Mouse (Mus musculus): Measurements from ENCODE around the gene Mfsd2a. TPM values are rescaled to one million over a fixed set of nuclear protein-coding genes. Genes with fewer than 3 reads are reported as not detected.

Mfsd2a gene
- total and polyA plus RNA-seq, 3 experiments = 0.11 TPM; not detected in 2

DNA sequence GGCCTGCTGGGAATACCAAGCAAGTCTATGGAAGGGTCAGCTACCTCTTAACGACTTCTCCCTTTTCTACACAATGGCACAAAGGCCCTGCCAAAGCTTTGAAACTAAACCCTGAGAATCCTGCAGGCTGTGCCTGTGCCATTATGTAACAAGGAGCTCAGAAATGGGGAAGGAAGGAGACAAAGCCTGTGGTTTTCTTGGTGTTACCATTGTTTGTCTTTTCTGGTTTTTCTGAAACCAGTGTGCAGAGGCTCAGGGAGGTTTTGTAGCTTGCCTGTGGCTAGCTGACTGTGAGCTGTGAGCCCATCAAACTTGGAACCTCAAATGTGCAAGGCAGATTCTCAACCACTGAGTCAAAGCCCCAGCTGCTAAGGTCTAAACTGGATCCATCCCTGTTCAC lies 38.1 kb downstream of the Mfsd2a start:
- DNase-seq (ENCODE audit: low spot score) (no peak), ATAC-seq (ENCODE audit: extremely low read depth, insufficient number of reproducible peaks, low FRiP score, poor library complexity, severe bottlenecking) (no peak)
- Histone ChIP-seq H3K9me3 (replicated peaks) (no peaks in the 10 kb centered on the region), H3K36me3 (replicated peaks) (no peaks in the 10 kb centered on the region), H3K4me3 (ENCODE audit: low read depth, low read length) (no peak overlapping the region), H3K27me3 (ENCODE audit: insufficient read depth, low read length) (no peaks in the 10 kb centered on the region; the same call in 1 of the 2 replicates), H3K4me1 (ENCODE audit: insufficient read depth, low read depth, low read length) (no peaks in the 10 kb centered on the region; the same call in 1 of the 2 replicates)
- TF ChIP-seq POLR2AphosphoS5 (IDR thresholded peaks at IDR 0.05; ENCODE audit: insufficient replicate concordance, low read depth, low read length) (no peak), CTCF (IDR thresholded peaks at IDR 0.05; ENCODE audit: low read depth, low read length) (no peak), TAL1 (conservative IDR thresholded peaks at IDR 0.05; ENCODE audit: low read depth, low read length) (no peak), GATA2 (IDR thresholded peaks at IDR 0.05; ENCODE audit: borderline replicate concordance, low read depth, low read length) (no peak), GATA1 (IDR thresholded peaks at IDR 0.05; ENCODE audit: borderline replicate concordance, low read length) (no peak)

DNA sequence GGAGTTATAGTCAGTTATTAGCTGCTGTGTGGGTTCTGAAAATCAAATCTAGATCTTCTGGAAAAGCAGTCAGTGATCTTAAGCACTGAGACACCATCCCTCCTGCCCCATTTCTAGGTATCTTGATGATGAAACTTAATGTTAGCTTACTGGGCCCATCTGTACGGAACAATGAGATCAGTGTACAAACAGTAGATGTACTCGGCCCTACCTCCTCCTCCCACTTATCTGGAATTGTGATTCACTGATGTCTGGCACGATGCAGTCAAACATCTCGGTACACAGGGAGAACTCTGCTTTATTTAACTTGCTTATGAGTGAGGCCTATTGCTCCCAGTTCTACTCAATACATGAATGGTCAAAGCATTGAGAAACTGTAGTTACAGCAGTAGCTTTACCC lies 45.0 kb downstream of the Mfsd2a start:
- Histone ChIP-seq H3K4me3 (ENCODE audit: low read depth, low read length) (no peak overlapping the region), H3K36me3 (replicated peaks) (no peaks in the 10 kb centered on the region), H3K27me3 (ENCODE audit: insufficient read depth, low read length) (no peaks in the 10 kb centered on the region), H3K9me3 (replicated peaks) (peaks cover 6% of the 10 kb centered on the region; the same call in 1 of the 2 replicates), H3K4me1 (ENCODE audit: insufficient read depth, low read depth, low read length) (no peaks in the 10 kb centered on the region)
- TF ChIP-seq CTCF (IDR thresholded peaks at IDR 0.05; ENCODE audit: low read depth, low read length) = no peak
- no peak for TF ChIP-seq POLR2AphosphoS5 (IDR thresholded peaks at IDR 0.05; ENCODE audit: insufficient replicate concordance, low read depth, low read length)
- no peak for TF ChIP-seq GATA1 (IDR thresholded peaks at IDR 0.05; ENCODE audit: borderline replicate concordance, low read length)
- TF ChIP-seq TAL1 (conservative IDR thresholded peaks at IDR 0.05; ENCODE audit: low read depth, low read length) = no peak
- no peak for TF ChIP-seq GATA2 (IDR thresholded peaks at IDR 0.05; ENCODE audit: borderline replicate concordance, low read depth, low read length)
- ATAC-seq (ENCODE audit: extremely low read depth, insufficient number of reproducible peaks, low FRiP score, poor library complexity, severe bottlenecking) (no peak), DNase-seq (ENCODE audit: low spot score) (no peak)

- Histone ChIP-seq H3K36me3 (replicated peaks) (no peaks in the 10 kb centered on the region), H3K27me3 (ENCODE audit: insufficient read depth, low read length) (no peaks in the 10 kb centered on the region), H3K4me3 (ENCODE audit: low read depth, low read length) (no peak overlapping the region), H3K4me1 (ENCODE audit: insufficient read depth, low read depth, low read length) (no peaks in the 10 kb centered on the region), H3K9me3 (replicated peaks) (peaks cover 6% of the 10 kb centered on the region; the same call in 1 of the 2 replicates)
- ATAC-seq (ENCODE audit: extremely low read depth, insufficient number of reproducible peaks, low FRiP score, poor library complexity, severe bottlenecking) = no peak
- TF ChIP-seq POLR2AphosphoS5 (IDR thresholded peaks at IDR 0.05; ENCODE audit: insufficient replicate concordance, low read depth, low read length) = no peak
- no peak for TF ChIP-seq GATA2 (IDR thresholded peaks at IDR 0.05; ENCODE audit: borderline replicate concordance, low read depth, low read length)
- no peak for TF ChIP-seq CTCF (IDR thresholded peaks at IDR 0.05; ENCODE audit: low read depth, low read length)
- TF ChIP-seq GATA1 (IDR thresholded peaks at IDR 0.05; ENCODE audit: borderline replicate concordance, low read length) = no peak
- no peak for TF ChIP-seq TAL1 (conservative IDR thresholded peaks at IDR 0.05; ENCODE audit: low read depth, low read length)
- DNase-seq (ENCODE audit: low spot score) = no peak
Measured at GRCm38 (mm10) chr4:122914186-122914585, 46.8 kb downstream of the Mfsd2a start.

GRCm38 (mm10) chr4:122912613-122913012 lies 48.4 kb downstream of the Mfsd2a start:
- no peak for TF ChIP-seq GATA1 (IDR thresholded peaks at IDR 0.05; ENCODE audit: borderline replicate concordance, low read length)
- TF ChIP-seq GATA2 (IDR thresholded peaks at IDR 0.05; ENCODE audit: borderline replicate concordance, low read depth, low read length) = no peak
- TF ChIP-seq TAL1 (conservative IDR thresholded peaks at IDR 0.05; ENCODE audit: low read depth, low read length) = no peak
- TF ChIP-seq POLR2AphosphoS5 (IDR thresholded peaks at IDR 0.05; ENCODE audit: insufficient replicate concordance, low read depth, low read length) = no peak
- peak; percentile 54; the same call in 1 of the 2 replicates for TF ChIP-seq CTCF (IDR thresholded peaks at IDR 0.05; ENCODE audit: low read depth, low read length)
- Histone ChIP-seq H3K9me3 (replicated peaks) (peaks cover 8% of the 10 kb centered on the region; the same call in 1 of the 2 replicates), H3K4me3 (ENCODE audit: low read depth, low read length) (no peak overlapping the region), H3K4me1 (ENCODE audit: insufficient read depth, low read depth, low read length) (no peaks in the 10 kb centered on the region), H3K27me3 (ENCODE audit: insufficient read depth, low read length) (no peaks in the 10 kb centered on the region), H3K36me3 (replicated peaks) (no peaks in the 10 kb centered on the region)
- ATAC-seq (ENCODE audit: extremely low read depth, insufficient number of reproducible peaks, low FRiP score, poor library complexity, severe bottlenecking) = no peak
- no peak for DNase-seq (ENCODE audit: low spot score)

- TF ChIP-seq CTCF (IDR thresholded peaks at IDR 0.05; ENCODE audit: low read depth, low read length) (peak; percentile 50; the same call in 1 of the 2 replicates), GATA1 (IDR thresholded peaks at IDR 0.05; ENCODE audit: borderline replicate concordance, low read length) (no peak)
- Histone ChIP-seq H3K4me3 (ENCODE audit: low read depth, low read length) (no peak overlapping the region), H3K4me1 (ENCODE audit: insufficient read depth, low read depth, low read length) (no peaks in the 10 kb centered on the region), H3K27me3 (ENCODE audit: insufficient read depth, low read length) (no peaks in the 10 kb centered on the region), H3K36me3 (replicated peaks) (no peaks in the 10 kb centered on the region), H3K9me3 (replicated peaks) (peaks cover 7% of the 10 kb centered on the region; the same call in 1 of the 2 replicates)
- no peak for DNase-seq (ENCODE audit: low spot score)
- peak; percentile 40; the same call in 1 of the 2 replicates for ATAC-seq (ENCODE audit: extremely low read depth, insufficient number of reproducible peaks, low FRiP score, poor library complexity, severe bottlenecking)
Measured at GRCm38 (mm10) chr4:122910577-122910976, 50.4 kb downstream of the Mfsd2a start.

- ATAC-seq (ENCODE audit: extremely low read depth, insufficient number of reproducible peaks, low FRiP score, poor library complexity, severe bottlenecking) (no peak), DNase-seq (ENCODE audit: low spot score) (no peak)
- Histone ChIP-seq H3K27me3 (ENCODE audit: insufficient read depth, low read length) (no peaks in the 10 kb centered on the region), H3K36me3 (replicated peaks) (no peaks in the 10 kb centered on the region), H3K9me3 (replicated peaks) (peaks cover 7% of the 10 kb centered on the region; the same call in 1 of the 2 replicates), H3K4me1 (ENCODE audit: insufficient read depth, low read depth, low read length) (no peaks in the 10 kb centered on the region), H3K4me3 (ENCODE audit: low read depth, low read length) (no peak overlapping the region)
- no peak for TF ChIP-seq TAL1 (conservative IDR thresholded peaks at IDR 0.05; ENCODE audit: low read depth, low read length)
- no peak for TF ChIP-seq GATA1 (IDR thresholded peaks at IDR 0.05; ENCODE audit: borderline replicate concordance, low read length)
- no peak for TF ChIP-seq CTCF (IDR thresholded peaks at IDR 0.05; ENCODE audit: low read depth, low read length)
- TF ChIP-seq POLR2AphosphoS5 (IDR thresholded peaks at IDR 0.05; ENCODE audit: insufficient replicate concordance, low read depth, low read length) = no peak
- TF ChIP-seq GATA2 (IDR thresholded peaks at IDR 0.05; ENCODE audit: borderline replicate concordance, low read depth, low read length) = no peak
Measured at GRCm38 (mm10) chr4:122909572-122910189, 51.3 kb downstream of the Mfsd2a start.
